Comparison of ENCODE assay signal across 29 mouse cellular contexts in the genomic region with DNA sequence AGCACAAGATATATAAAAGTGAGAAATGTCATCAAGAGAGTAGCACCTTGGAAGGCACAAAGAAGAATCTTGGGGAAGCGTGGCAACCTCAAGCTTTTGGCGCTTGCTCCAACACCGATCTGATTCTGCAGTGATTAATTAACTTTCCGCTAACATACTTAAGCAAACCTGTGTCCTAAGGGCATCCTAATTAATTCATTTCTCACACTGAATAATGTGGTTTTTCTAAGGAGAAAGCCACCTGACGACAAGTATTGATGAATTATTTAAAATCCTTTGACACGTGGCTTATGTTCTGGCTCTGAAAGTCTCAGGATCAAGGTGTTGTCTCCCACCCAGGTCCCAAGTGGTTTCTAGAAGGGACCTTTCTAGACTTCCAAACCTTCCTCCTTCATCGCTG.
A peak's percentile ranks its signal among the peaks of the same experiment; 100 is the strongest.
DNase-seq lines count a peak whose midpoint lies in the region; ATAC-seq and TF ChIP-seq lines count a peak whose summit lies in the region.
"Had no signal": no experiment of that assay in that cellular context is flagged by ENCODE, and none has a peak within 500 bp of the region (broad histone marks: within the 10 kb centered on the region; RNA-seq: fewer than 3 reads in every experiment).

No protein-coding gene starts in this region.

- H3K9ac ChIP-seq in hindbrain, embryonic 15.5 days = no peak overlapping the region
- no peak overlapping the region for H3K9ac ChIP-seq in hindbrain, embryonic 11.5 days (ENCODE audit: low read depth, low read length)
- H3K9ac ChIP-seq in forebrain, embryonic 14.5 days (ENCODE audit: low read length) = no peak overlapping the region
- H3K9ac ChIP-seq in midbrain, embryonic 16.5 days (ENCODE audit: low read depth, low read length) = no peak overlapping the region
- H3K9ac ChIP-seq: heart, embryonic 13.5 days; liver, embryonic 14.5 days; lung, embryonic 15.5 days had no signal

- no peaks in the 10 kb centered on the region for H3K9me3 ChIP-seq in hindbrain, embryonic 15.5 days
- H3K9me3 ChIP-seq in hindbrain, embryonic 11.5 days (ENCODE audit: control insufficient read depth, low read length) = no peaks in the 10 kb centered on the region
- no peaks in the 10 kb centered on the region for H3K9me3 ChIP-seq in forebrain, embryonic 14.5 days (replicated peaks; ENCODE audit: control insufficient read depth, low read length)
- H3K9me3 ChIP-seq in midbrain, embryonic 16.5 days (replicated peaks; ENCODE audit: control insufficient read depth, low read length, poor library complexity, severe bottlenecking) = no peaks in the 10 kb centered on the region
- H3K9me3 ChIP-seq: embryonic facial prominence, embryonic 10.5 days; G1E; heart, embryonic 13.5 days; lung, embryonic 15.5 days had no signal

- WGBS in hindbrain, embryonic 15.5 days = 42% methylated on average over 7 of the region's 7 CpGs
- WGBS in hindbrain, embryonic 11.5 days = 69% methylated on average over 7 of the region's 7 CpGs
- WGBS in forebrain, embryonic 14.5 days = 33% methylated on average over 7 of the region's 7 CpGs
- WGBS in midbrain, embryonic 16.5 days = 55% methylated on average over 7 of the region's 7 CpGs

- peaks cover 19% of the 10 kb centered on the region; the same call in 1 of the 2 replicates for H3K4me1 ChIP-seq in hindbrain, embryonic 15.5 days (replicated peaks)
- H3K4me1 ChIP-seq in hindbrain, embryonic 11.5 days (replicated peaks; ENCODE audit: control insufficient read depth, insufficient read depth, low read length) = no peaks in the 10 kb centered on the region
- H3K4me1 ChIP-seq in forebrain, embryonic 14.5 days (ENCODE audit: control insufficient read depth, insufficient read depth, low read length) = 0 out of 2 replicates have a peak, but pooled peaks cover 3% of the 10 kb centered on the region
- 0 out of 2 replicates have a peak, but pooled peaks cover 3% of the 10 kb centered on the region for H3K4me1 ChIP-seq in midbrain, embryonic 16.5 days (ENCODE audit: control insufficient read depth, insufficient read depth, low read length)
- H3K4me1 ChIP-seq: embryonic facial prominence, embryonic 10.5 days; heart, embryonic 13.5 days; lung, embryonic 15.5 days; megakaryocyte, embryonic 14.5 days had no signal

- ATAC-seq in hindbrain, embryonic 15.5 days (ENCODE audit: low FRiP score, low read depth) = no peak
- no peak for ATAC-seq in hindbrain, embryonic 11.5 days (ENCODE audit: low FRiP score)
- ATAC-seq in forebrain, embryonic 14.5 days = peak; percentile 70
- peak; percentile 66; the same call in 1 of the 2 replicates for ATAC-seq in midbrain, embryonic 16.5 days
- ATAC-seq: Patski had no signal

- TF ChIP-seq POLR2A in brain, embryonic 14.5 days (IDR thresholded peaks at IDR 0.05; ENCODE audit: borderline replicate concordance, extremely low read depth, insufficient read depth, insufficient read length, poor library complexity, severe bottlenecking) = no peak

- no peaks in the 10 kb centered on the region for H3K27me3 ChIP-seq in hindbrain, embryonic 15.5 days
- no peaks in the 10 kb centered on the region for H3K27me3 ChIP-seq in hindbrain, embryonic 11.5 days (ENCODE audit: control insufficient read depth, insufficient read depth, low read length)
- no peaks in the 10 kb centered on the region for H3K27me3 ChIP-seq in forebrain, embryonic 14.5 days (replicated peaks; ENCODE audit: control insufficient read depth, insufficient read depth, low read length)
- H3K27me3 ChIP-seq in midbrain, embryonic 16.5 days (ENCODE audit: control insufficient read depth, insufficient read depth, low read depth, low read length) = no peaks in the 10 kb centered on the region
- H3K27me3 ChIP-seq: CH12.LX; heart, embryonic 13.5 days; lung, embryonic 15.5 days; megakaryocyte, embryonic 14.5 days had no signal

- H3K27ac ChIP-seq in hindbrain, embryonic 15.5 days (replicated peaks) = peak overlapping the region; percentile 38; the same call in 1 of the 2 replicates
- H3K27ac ChIP-seq in hindbrain, embryonic 11.5 days (ENCODE audit: low read depth, low read length) = no peak overlapping the region
- H3K27ac ChIP-seq in forebrain, embryonic 14.5 days (ENCODE audit: low read depth, low read length) = no peak overlapping the region
- no peak overlapping the region for H3K27ac ChIP-seq in midbrain, embryonic 16.5 days (ENCODE audit: low read length)
- H3K27ac ChIP-seq: embryonic facial prominence, embryonic 10.5 days; heart, adult 2 months; heart, embryonic 13.5 days; left cerebral cortex, adult 2 months; liver, embryonic 14.5 days; lung, embryonic 15.5 days; stomach, postnatal 0 days had no signal

- peaks cover 32% of the 10 kb centered on the region for H3K36me3 ChIP-seq in hindbrain, embryonic 15.5 days
- peaks cover 6% of the 10 kb centered on the region; the same call in 1 of the 2 replicates for H3K36me3 ChIP-seq in hindbrain, embryonic 11.5 days (ENCODE audit: control insufficient read depth, insufficient read depth, low read length)
- peaks cover 30% of the 10 kb centered on the region for H3K36me3 ChIP-seq in forebrain, embryonic 14.5 days (ENCODE audit: control insufficient read depth, insufficient read depth, low read length)
- peaks cover 28% of the 10 kb centered on the region for H3K36me3 ChIP-seq in midbrain, embryonic 16.5 days (ENCODE audit: control insufficient read depth, insufficient read depth, low read length)
- H3K36me3 ChIP-seq: G1E; lung, embryonic 15.5 days had no signal

- DNase-seq in hindbrain, embryonic 11.5 days (ENCODE audit: low spot score) = no peak
- peak; percentile 80 for DNase-seq in brain, embryonic 14.5 days (ENCODE audit: low read depth)
- DNase-seq in forebrain, embryonic 14.5 days (ENCODE audit: low spot score) = peak; percentile 52
- DNase-seq in frontal cortex, postnatal 25 days (ENCODE audit: low spot score in 2 of 2) = no peak
- no peak for DNase-seq in urinary bladder, postnatal 25 days (ENCODE audit: low spot score)
- DNase-seq: adrenal gland, adult 2 months; B cell, adult 2 months; cerebellum, adult 11-12 months; cerebellum, postnatal 10 days; gastrocnemius, postnatal 25 days; heart, adult 2 months; heart, postnatal 14 days; kidney, adult 18-20 months; kidney, postnatal 10 days; lung, postnatal 36 days; right cerebral cortex, postnatal 14 days; thymus, adult 2 months had no signal

- no peak overlapping the region for H3K4me3 ChIP-seq in hindbrain, embryonic 15.5 days
- no peak overlapping the region for H3K4me3 ChIP-seq in hindbrain, embryonic 11.5 days (ENCODE audit: low read depth, low read length)
- H3K4me3 ChIP-seq in forebrain, embryonic 14.5 days (ENCODE audit: low read depth, low read length) = no peak overlapping the region
- H3K4me3 ChIP-seq in midbrain, embryonic 16.5 days (ENCODE audit: low read depth, low read length) = no peak overlapping the region
- H3K4me3 ChIP-seq: embryonic facial prominence, embryonic 10.5 days; heart, adult 2 months; heart, embryonic 13.5 days; left cerebral cortex, adult 2 months; lung, embryonic 15.5 days; megakaryocyte, embryonic 14.5 days had no signal

- H3K4me2 ChIP-seq in hindbrain, embryonic 15.5 days = no peak overlapping the region
- no peak overlapping the region for H3K4me2 ChIP-seq in hindbrain, embryonic 11.5 days (replicated peaks; ENCODE audit: low read depth, low read length)
- no peak overlapping the region for H3K4me2 ChIP-seq in forebrain, embryonic 14.5 days (ENCODE audit: low read length)
- H3K4me2 ChIP-seq in midbrain, embryonic 16.5 days (ENCODE audit: low read length) = no peak overlapping the region
- H3K4me2 ChIP-seq: heart, embryonic 13.5 days; lung, embryonic 15.5 days had no signal

- TF ChIP-seq CTCF in brain, embryonic 14.5 days (IDR thresholded peaks at IDR 0.05; ENCODE audit: borderline replicate concordance, extremely low read depth, insufficient read depth, insufficient read length) = no peak

Comparison
In these comparisons a context has a peak if more than half of its experiments do, and no peak if none do; other contexts are left out.
1. ATAC-seq: peak in forebrain, embryonic 14.5 days (single experiment) and midbrain, embryonic 16.5 days (single experiment); none in hindbrain, embryonic 15.5 days (single experiment) and hindbrain, embryonic 11.5 days (single experiment).
2. DNase-seq: peak in brain, embryonic 14.5 days (single experiment) and forebrain, embryonic 14.5 days (single experiment); none in hindbrain, embryonic 11.5 days (single experiment), frontal cortex, postnatal 25 days (0 of 2) and urinary bladder, postnatal 25 days (single experiment).